Mouse (Mus musculus) liver, embryonic 16.5 days (tissue): Measurements from ENCODE around the gene Etv3. TPM values are rescaled to one million over a fixed set of nuclear protein-coding genes. Genes with fewer than 3 reads are reported as not detected.
"Not testable (repeated sequence)": the region's sequence is repeated elsewhere in the genome, so short reads cannot be mapped to it uniquely, and the experiment has no call there.

ENCODE experiments used
- ATAC-seq: fragments of 200-750 bp; cut with Nextera tagmentation; 2 replicates; pipeline ENCODE4 v1.8.0; 2017; ENCODE audit warnings: low read depth, mild to moderate bottlenecking, moderate number of reproducible peaks, moderate library complexity
- H3K27ac ChIP-seq: fragments of 300-500 bp; sonication (generic); 2 replicates; pipeline ENCODE4 v1.5.1; 2014; ENCODE audit warnings: mild to moderate bottlenecking, low read length
- H3K27me3 ChIP-seq: fragments of 300-500 bp; sonication (generic); 2 replicates; pipeline ENCODE4 v1.6.1; 2014; ENCODE audit warnings: low read depth, low read length, mixed read lengths; ENCODE audit not compliant: control insufficient read depth, insufficient read depth
- H3K36me3 ChIP-seq: fragments of 300-500 bp; sonication (generic); 2 replicates; pipeline ENCODE4 v1.6.1; 2014; ENCODE audit warnings: mild to moderate bottlenecking; ENCODE audit not compliant: control insufficient read depth, insufficient read depth
- H3K4me1 ChIP-seq: fragments of 300-500 bp; sonication (generic); 2 replicates; pipeline ENCODE4 v1.6.1; 2014; ENCODE audit warnings: low read depth, low read length, mixed read lengths; ENCODE audit not compliant: control insufficient read depth
- H3K4me2 ChIP-seq: fragments of 300-500 bp; sonication (generic); 2 replicates; pipeline ENCODE4 v1.6.1; 2014; ENCODE audit warnings: low read depth, low read length, mixed read lengths
- H3K4me3 ChIP-seq: fragments of 300-500 bp; sonication (generic); 2 replicates; pipeline ENCODE4 v1.5.1; 2014; ENCODE audit warnings: low read depth, mild to moderate bottlenecking, low read length
- H3K9ac ChIP-seq: fragments of 300-500 bp; sonication (generic); 2 replicates; pipeline ENCODE4 v1.6.1; 2014; ENCODE audit warnings: low read depth, low read length
- H3K9me3 ChIP-seq: fragments of 300-500 bp; sonication (generic); replicated peaks from 2 replicates; pipeline ENCODE4 v1.6.1; 2016; ENCODE audit warnings: low read length; ENCODE audit not compliant: control insufficient read depth
- WGBS: fragments of 180-500 bp; shearing (Covaris S2); extraction: QIAGEN DNeasy Blood & Tissue Kit; methylation state at CpG from one replicate; pipeline ENCODE4 v1.1.7; 2014; ENCODE audit not compliant: insufficient replicate concordance; 5-methylcytosine and 5-hydroxymethylcytosine counted together
- polyA plus RNA-seq: library from polyadenylated mRNA; unstranded; fragments of >200 nt; fragmentation: Nextera tagmentation; extraction: Ambion mirVana; gene quantifications from 2 replicates; pipeline ENCODE4 v1.2.1, GENCODE M21; 2015

Gene Etv3
- polyA plus RNA-seq, 1 experiment from 2014 or later: 3.7 TPM

DNA sequence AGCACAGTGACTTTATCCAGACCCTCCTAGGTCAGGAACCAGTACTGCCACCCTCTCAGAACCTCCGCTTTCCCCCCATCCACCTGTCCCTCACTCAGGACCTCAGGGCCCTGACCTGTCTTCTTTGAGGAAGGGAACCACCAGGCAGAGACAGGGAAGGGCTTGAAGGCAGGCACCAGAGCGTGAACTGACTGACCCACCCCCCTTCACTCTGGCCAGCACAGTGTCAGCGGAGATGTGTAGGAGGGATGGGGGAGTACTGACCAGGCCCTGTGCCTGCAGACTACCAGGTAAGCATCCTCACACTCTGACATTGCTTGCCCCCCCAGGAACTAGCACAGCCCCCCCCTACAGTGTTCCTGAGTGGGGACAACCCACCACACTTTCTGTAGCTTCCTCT is 20.3 kb downstream of the Etv3 start:
- ATAC-seq: no peak
- WGBS: 62% methylated on average over 3 of the region's 3 CpGs
- no peak overlapping the region for H3K4me3 ChIP-seq
- no peak overlapping the region for H3K27ac ChIP-seq
- H3K9me3 ChIP-seq: no peaks in the 10 kb centered on the region
- no peaks in the 10 kb centered on the region for H3K36me3 ChIP-seq
- no peaks in the 10 kb centered on the region for H3K27me3 ChIP-seq
- no peak overlapping the region for H3K9ac ChIP-seq
- H3K4me1 ChIP-seq: no peaks in the 10 kb centered on the region; the same call in 1 of the 2 replicates
- no peak overlapping the region for H3K4me2 ChIP-seq

GRCm38 (mm10) chr3:87546291-87546721 is 21.1 kb downstream of the Etv3 start:
- Histone ChIP-seq H3K36me3 (no peaks in the 10 kb centered on the region), H3K27ac (no peak overlapping the region), H3K4me1 (no peaks in the 10 kb centered on the region; the same call in 1 of the 2 replicates), H3K9me3 (no peaks in the 10 kb centered on the region), H3K27me3 (no peaks in the 10 kb centered on the region), H3K4me3 (no peak overlapping the region), H3K9ac (no peak overlapping the region), H3K4me2 (no peak overlapping the region)
- no peak for ATAC-seq
- 73% methylated on average over 10 of the region's 10 CpGs for WGBS

DNA sequence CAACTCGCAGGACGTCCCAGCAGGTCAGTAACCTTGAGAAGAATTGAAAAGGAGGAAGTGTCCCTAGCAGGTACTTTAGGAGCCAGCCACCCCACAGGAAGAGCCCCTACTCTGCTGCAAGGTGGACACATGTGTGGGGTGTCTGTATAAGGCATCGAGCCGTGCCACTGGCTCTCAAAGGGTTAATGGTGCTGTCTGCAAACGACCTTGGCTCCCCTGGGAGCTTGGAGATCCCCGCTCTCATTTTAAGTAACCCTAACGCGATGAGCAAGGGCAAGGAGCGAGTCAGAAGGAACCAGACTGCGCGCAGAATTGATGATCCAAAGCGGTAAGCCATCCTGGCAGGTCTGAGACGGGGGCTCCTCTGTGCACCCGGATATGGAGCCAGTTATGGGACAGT is 24.7 kb downstream of the Etv3 start:
- no peak overlapping the region for H3K4me2 ChIP-seq
- no peaks in the 10 kb centered on the region for H3K9me3 ChIP-seq
- H3K9ac ChIP-seq: no peak overlapping the region
- H3K27ac ChIP-seq: no peak overlapping the region
- H3K36me3 ChIP-seq: no peaks in the 10 kb centered on the region
- H3K4me3 ChIP-seq: no peak overlapping the region
- 22% methylated on average over 14 of the region's 14 CpGs for WGBS
- no peaks in the 10 kb centered on the region for H3K4me1 ChIP-seq
- no peak for ATAC-seq
- H3K27me3 ChIP-seq: no peaks in the 10 kb centered on the region

GRCm38 (mm10) chr3:87552327-87552726 is 27.1 kb downstream of the Etv3 start:
- Histone ChIP-seq H3K27ac (no peak overlapping the region), H3K4me3 (no peak overlapping the region), H3K27me3 (no peaks in the 10 kb centered on the region), H3K4me2 (no peak overlapping the region), H3K9me3 (no peaks in the 10 kb centered on the region), H3K9ac (no peak overlapping the region), H3K4me1 (no peaks in the 10 kb centered on the region; the same call in 1 of the 2 replicates), H3K36me3 (no peaks in the 10 kb centered on the region)
- 82% methylated on average over 4 of the region's 4 CpGs for WGBS
- ATAC-seq: no peak

GRCm38 (mm10) chr3:87553196-87553935 is 28.2 kb downstream of the Etv3 start:
- WGBS: 62% methylated on average over 11 of the region's 11 CpGs
- Histone ChIP-seq H3K36me3 (no peaks in the 10 kb centered on the region), H3K4me3 (no peak overlapping the region), H3K27me3 (no peaks in the 10 kb centered on the region), H3K9ac (no peak overlapping the region), H3K4me2 (no peak overlapping the region), H3K27ac (no peak overlapping the region), H3K4me1 (no peaks in the 10 kb centered on the region; the same call in 1 of the 2 replicates), H3K9me3 (no peaks in the 10 kb centered on the region)
- ATAC-seq: no peak

DNA sequence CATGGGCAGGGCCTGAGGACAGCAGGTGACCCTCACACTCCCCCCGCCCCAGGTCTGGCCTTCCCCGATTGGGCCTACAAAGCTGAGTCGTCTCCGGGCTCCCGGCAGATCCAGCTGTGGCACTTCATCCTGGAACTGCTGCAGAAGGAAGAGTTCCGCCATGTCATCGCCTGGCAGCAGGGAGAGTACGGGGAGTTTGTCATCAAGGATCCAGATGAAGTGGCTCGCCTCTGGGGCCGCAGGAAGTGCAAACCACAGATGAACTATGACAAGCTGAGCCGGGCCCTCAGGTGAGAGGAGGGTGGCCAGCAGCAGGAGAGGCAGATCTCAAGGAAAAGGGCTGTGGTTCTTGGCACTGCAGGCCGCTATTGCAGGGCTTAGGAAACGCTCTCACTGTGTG is 29.7 kb downstream of the Etv3 start:
- not testable (repeated sequence) for H3K9me3 ChIP-seq, H3K4me2 ChIP-seq, ATAC-seq, H3K36me3 ChIP-seq, H3K27ac ChIP-seq, H3K27me3 ChIP-seq, H3K9ac ChIP-seq, H3K4me1 ChIP-seq, H3K4me3 ChIP-seq
- WGBS: 57% methylated on average over 11 of the region's 13 CpGs

DNA sequence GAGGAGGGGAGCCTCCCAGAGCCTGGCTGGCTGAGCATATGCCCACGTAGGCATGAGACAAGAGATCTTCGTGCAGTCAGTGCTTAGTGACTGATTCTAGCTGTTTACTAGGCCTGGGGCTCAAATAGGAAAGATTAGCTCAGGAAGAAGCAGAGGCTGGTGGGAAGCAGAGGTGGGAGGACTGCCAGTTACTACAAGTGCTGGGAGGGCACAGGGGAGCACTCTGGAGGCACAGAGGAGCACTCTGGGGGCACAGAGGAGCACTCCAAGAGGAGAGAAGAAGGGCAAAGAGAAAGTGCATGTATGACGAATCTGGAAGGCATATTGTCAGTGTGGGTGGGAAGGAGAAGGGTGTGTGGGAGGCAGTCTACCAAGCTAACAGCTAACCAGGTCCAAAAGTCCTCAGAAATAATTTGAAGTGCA is 30.9 kb downstream of the Etv3 start:
- no peak for ATAC-seq
- H3K4me1 ChIP-seq: no peaks in the 10 kb centered on the region; the same call in 1 of the 2 replicates
- H3K27me3 ChIP-seq: no peaks in the 10 kb centered on the region
- H3K36me3 ChIP-seq: no peaks in the 10 kb centered on the region
- H3K27ac ChIP-seq: no peak overlapping the region
- no peaks in the 10 kb centered on the region for H3K9me3 ChIP-seq
- WGBS: 35% methylated on average over 3 of the region's 3 CpGs
- H3K4me2 ChIP-seq: no peak overlapping the region
- H3K9ac ChIP-seq: no peak overlapping the region
- no peak overlapping the region for H3K4me3 ChIP-seq

GRCm38 (mm10) chr3:87556668-87557278 is 31.6 kb downstream of the Etv3 start:
- ATAC-seq: no peak
- WGBS: 48% methylated on average over 12 of the region's 12 CpGs

GRCm38 (mm10) chr3:87560156-87560555 is 34.9 kb downstream of the Etv3 start:
- Histone ChIP-seq H3K9me3 (no peaks in the 10 kb centered on the region), H3K36me3 (no peaks in the 10 kb centered on the region), H3K9ac (no peak overlapping the region), H3K27ac (no peak overlapping the region), H3K4me3 (no peak overlapping the region), H3K4me2 (no peak overlapping the region), H3K4me1 (no peaks in the 10 kb centered on the region; the same call in 1 of the 2 replicates), H3K27me3 (no peaks in the 10 kb centered on the region)
- WGBS: 46% methylated on average over 3 of the region's 3 CpGs
- no peak for ATAC-seq

More at GRCm38 (mm10) chr3:87556668-87557278, 31.6 kb downstream of the Etv3 start:
- H3K4me2 ChIP-seq: no peak overlapping the region
- no peaks in the 10 kb centered on the region for H3K9me3 ChIP-seq
- H3K36me3 ChIP-seq: no peaks in the 10 kb centered on the region
- H3K4me3 ChIP-seq: no peak overlapping the region
- no peak overlapping the region for H3K27ac ChIP-seq
- H3K4me1 ChIP-seq: no peaks in the 10 kb centered on the region; the same call in 1 of the 2 replicates
- no peaks in the 10 kb centered on the region for H3K27me3 ChIP-seq
- H3K9ac ChIP-seq: no peak overlapping the region
